Mouse (Mus musculus) midbrain, embryonic 10.5 days (tissue): ENCODE results near the gene Gal3st2. TPM values are rescaled to one million over a fixed set of nuclear protein-coding genes. Genes with fewer than 3 reads are reported as not detected.
"Not testable (repeated sequence)": the region's sequence is repeated elsewhere in the genome, so short reads cannot be mapped to it uniquely, and the experiment has no call there.

ENCODE experiments used
- DNase-seq: peaks from one replicate; pipeline ENCODE4 v3.0.0-alpha.2; 2017; ENCODE audit warnings: low spot score
- H3K27ac ChIP-seq: fragments of 300-500 bp; sonication (generic); replicated peaks from 2 replicates; pipeline ENCODE4 v1.5.1; 2016; ENCODE audit warnings: mild to moderate bottlenecking
- H3K27me3 ChIP-seq: fragments of 300-500 bp; sonication (generic); 2 replicates; pipeline ENCODE4 v1.6.1; 2016; ENCODE audit warnings: low read depth, mild to moderate bottlenecking; ENCODE audit not compliant: poor library complexity, severe bottlenecking
- H3K36me3 ChIP-seq: fragments of 300-500 bp; sonication (generic); 2 replicates; pipeline ENCODE4 v1.6.1; 2016; ENCODE audit warnings: mild to moderate bottlenecking, moderate library complexity
- H3K4me1 ChIP-seq: fragments of 300-500 bp; sonication (generic); 2 replicates; pipeline ENCODE4 v1.6.1; 2016
- H3K4me3 ChIP-seq: fragments of 300-500 bp; sonication (generic); 2 replicates; pipeline ENCODE4 v1.5.1; 2016; ENCODE audit warnings: mild to moderate bottlenecking, moderate library complexity
- H3K9me3 ChIP-seq: fragments of 300-500 bp; sonication (generic); replicated peaks from 2 replicates; pipeline ENCODE4 v1.6.1; 2016; ENCODE audit warnings: mild to moderate bottlenecking
- WGBS: fragments of 180-500 bp; shearing (Covaris S2); methylation state at CpG from one replicate; pipeline ENCODE4 v1.1.7; 2016; 5-methylcytosine and 5-hydroxymethylcytosine counted together
- polyA plus RNA-seq: library from polyadenylated mRNA; unstranded; fragments of >200 nt; fragmentation: Nextera tagmentation; extraction: Ambion mirVana; gene quantifications from 2 replicates; pipeline ENCODE4 v1.2.1, GENCODE M21; 2016

The Gal3st2 gene
- polyA plus RNA-seq, 1 experiment from 2014 or later = not detected

- no CpG with 5 or more reads among the region's 1 CpGs for WGBS
- DNase-seq, H3K27ac ChIP-seq: not testable (repeated sequence)
Measured at GRCm38 (mm10) chr1:93897395-93897794, 36.3 kb downstream of the Gal3st2 start.

GRCm38 (mm10) chr1:93901291-93901690, 40.2 kb downstream of the Gal3st2 start:
- H3K36me3 ChIP-seq, DNase-seq, H3K27ac ChIP-seq, H3K4me1 ChIP-seq, H3K27me3 ChIP-seq, H3K9me3 ChIP-seq, H3K4me3 ChIP-seq: not testable (repeated sequence)
- WGBS = 82% methylated on average over 5 of the region's 5 CpGs

More at GRCm38 (mm10) chr1:93897395-93897794, 36.3 kb downstream of the Gal3st2 start:
- H3K4me1 ChIP-seq, H3K27me3 ChIP-seq, H3K4me3 ChIP-seq, H3K36me3 ChIP-seq, H3K9me3 ChIP-seq: not testable (repeated sequence)

- not testable (repeated sequence) for DNase-seq, H3K4me3 ChIP-seq, H3K4me1 ChIP-seq, H3K36me3 ChIP-seq, H3K27me3 ChIP-seq, H3K27ac ChIP-seq, H3K9me3 ChIP-seq
- WGBS = 95% methylated on average over 4 of the region's 5 CpGs
Measured at GRCm38 (mm10) chr1:93906690-93907089, 45.6 kb downstream of the Gal3st2 start.

GRCm38 (mm10) chr1:93908977-93909586, 48.0 kb downstream of the Gal3st2 start:
- no CpG with 5 or more reads among the region's 11 CpGs for WGBS
- not testable (repeated sequence) for H3K27ac ChIP-seq, H3K36me3 ChIP-seq, DNase-seq, H3K4me1 ChIP-seq, H3K27me3 ChIP-seq, H3K9me3 ChIP-seq, H3K4me3 ChIP-seq

GRCm38 (mm10) chr1:93911877-93912276, 50.8 kb downstream of the Gal3st2 start:
- H3K9me3 ChIP-seq, H3K27ac ChIP-seq, H3K36me3 ChIP-seq, H3K27me3 ChIP-seq, H3K4me3 ChIP-seq, DNase-seq, H3K4me1 ChIP-seq: not testable (repeated sequence)
- no CpG with 5 or more reads among the region's 2 CpGs for WGBS

- not testable (repeated sequence) for H3K4me3 ChIP-seq, H3K36me3 ChIP-seq, DNase-seq, H3K9me3 ChIP-seq, H3K4me1 ChIP-seq, H3K27me3 ChIP-seq, H3K27ac ChIP-seq
- WGBS = 90% methylated on average over 3 of the region's 3 CpGs
Measured at GRCm38 (mm10) chr1:93917160-93917559, 56.1 kb downstream of the Gal3st2 start.

GRCm38 (mm10) chr1:93918011-93918410, 56.9 kb downstream of the Gal3st2 start, which contains the start of gene Gal3st2b:
Gene Gal3st2b, plus strand, starts transcription at chr1:93918311.
- H3K9me3 ChIP-seq, H3K27me3 ChIP-seq, DNase-seq, H3K4me1 ChIP-seq, H3K36me3 ChIP-seq, H3K27ac ChIP-seq, H3K4me3 ChIP-seq: not testable (repeated sequence)
- WGBS = 87% methylated on average over 2 of the region's 2 CpGs

GRCm38 (mm10) chr1:93918775-93919174, 57.7 kb downstream of the Gal3st2 start:
- H3K36me3 ChIP-seq, H3K4me3 ChIP-seq, H3K9me3 ChIP-seq, H3K27ac ChIP-seq, DNase-seq, H3K4me1 ChIP-seq, H3K27me3 ChIP-seq: not testable (repeated sequence)
- 71% methylated on average over 1 of the region's 1 CpGs for WGBS

GRCm38 (mm10) chr1:93919321-93919720, 58.2 kb downstream of the Gal3st2 start:
- H3K9me3 ChIP-seq, H3K36me3 ChIP-seq, H3K4me1 ChIP-seq, H3K27ac ChIP-seq, H3K27me3 ChIP-seq, DNase-seq, H3K4me3 ChIP-seq: not testable (repeated sequence)
- WGBS = 88% methylated on average over 3 of the region's 3 CpGs

- H3K27ac ChIP-seq, H3K4me1 ChIP-seq, H3K4me3 ChIP-seq, H3K9me3 ChIP-seq, H3K36me3 ChIP-seq, H3K27me3 ChIP-seq, DNase-seq: not testable (repeated sequence)
- WGBS = 92% methylated on average over 3 of the region's 3 CpGs
Measured at GRCm38 (mm10) chr1:93922609-93923008, 61.5 kb downstream of the Gal3st2 start.

GRCm38 (mm10) chr1:93923098-93923497, 62.0 kb downstream of the Gal3st2 start:
- not testable (repeated sequence) for H3K27ac ChIP-seq, H3K4me1 ChIP-seq, H3K36me3 ChIP-seq, H3K27me3 ChIP-seq, H3K4me3 ChIP-seq, H3K9me3 ChIP-seq, DNase-seq
- WGBS = 85% methylated on average over 2 of the region's 2 CpGs
